Mouse (Mus musculus) hindbrain, embryonic 14.5 days (tissue): ENCODE data around the gene Gm10518. TPM values are rescaled to one million over a fixed set of nuclear protein-coding genes. Genes with fewer than 3 reads are reported as not detected.

Source experiments
- ATAC-seq: fragments of 200-750 bp; cut with Nextera tagmentation; 2 replicates; pipeline ENCODE4 v1.8.0; 2017; ENCODE audit warnings: moderate number of reproducible peaks, mild to moderate bottlenecking, moderate TSS enrichment, moderate library complexity; ENCODE audit not compliant: low FRiP score
- DNase-seq: peaks from one replicate; pipeline ENCODE4 v3.0.0-alpha.2; 2015; ENCODE audit warnings: low spot score
- H3K27ac ChIP-seq: fragments of 300-500 bp; sonication (generic); 2 replicates; pipeline ENCODE4 v1.5.1; 2014; ENCODE audit warnings: mild to moderate bottlenecking, moderate library complexity
- H3K27me3 ChIP-seq: fragments of 300-500 bp; sonication (generic); 2 replicates; pipeline ENCODE4 v1.6.1; 2014; ENCODE audit warnings: mild to moderate bottlenecking, low read length, mixed read lengths; ENCODE audit not compliant: control insufficient read depth, insufficient read depth
- H3K36me3 ChIP-seq: fragments of 300-500 bp; sonication (generic); replicated peaks from 2 replicates; pipeline ENCODE4 v1.6.1; 2014; ENCODE audit not compliant: control insufficient read depth, insufficient read depth
- H3K4me1 ChIP-seq: fragments of 300-500 bp; sonication (generic); replicated peaks from 2 replicates; pipeline ENCODE4 v1.6.1; 2014; ENCODE audit warnings: antibody characterized with exemption, low read length, mixed read lengths; ENCODE audit not compliant: control insufficient read depth, insufficient read depth
- H3K4me2 ChIP-seq: fragments of 300-500 bp; sonication (generic); replicated peaks from 2 replicates; pipeline ENCODE4 v1.6.1; 2014; ENCODE audit warnings: mild to moderate bottlenecking, moderate library complexity
- H3K4me3 ChIP-seq: fragments of 300-500 bp; sonication (generic); replicated peaks from 2 replicates; pipeline ENCODE4 v1.5.1; 2014; ENCODE audit warnings: mild to moderate bottlenecking, low read length
- H3K9ac ChIP-seq: fragments of 300-500 bp; sonication (generic); 2 replicates; pipeline ENCODE4 v1.6.1; 2014
- H3K9me3 ChIP-seq: fragments of 300-500 bp; sonication (generic); 2 replicates; pipeline ENCODE4 v1.6.1; 2016; ENCODE audit warnings: low read length; ENCODE audit not compliant: control insufficient read depth
- WGBS: fragments of 180-500 bp; shearing (Covaris S2); extraction: QIAGEN DNeasy Blood & Tissue Kit; methylation state at CpG from one replicate; pipeline ENCODE4 v1.1.7; 2014; 5-methylcytosine and 5-hydroxymethylcytosine counted together
- polyA plus RNA-seq: library from polyadenylated mRNA; unstranded; fragments of >200 nt; fragmentation: Nextera tagmentation; extraction: Ambion mirVana; gene quantifications from 2 replicates; pipeline ENCODE4 v1.2.1, GENCODE M21; 2014

The Gm10518 gene
- polyA plus RNA-seq, 1 experiment from 2014 or later = not detected

GRCm38 (mm10) chr1:179845832-179846499, 42.8 kb downstream of the Gm10518 start:
- Histone ChIP-seq H3K9ac (no peak overlapping the region), H3K4me3 (no peak overlapping the region), H3K4me2 (no peak overlapping the region), H3K9me3 (no peaks in the 10 kb centered on the region), H3K27ac (no peak overlapping the region), H3K4me1 (no peaks in the 10 kb centered on the region), H3K36me3 (no peaks in the 10 kb centered on the region), H3K27me3 (no peaks in the 10 kb centered on the region)
- DNase-seq = no peak
- ATAC-seq = no peak
- 86% methylated on average over 16 of the region's 16 CpGs for WGBS

GRCm38 (mm10) chr1:179847173-179847572, 44.0 kb downstream of the Gm10518 start:
- H3K4me2 ChIP-seq = no peak overlapping the region
- ATAC-seq = no peak
- no peak for DNase-seq
- no peaks in the 10 kb centered on the region for H3K36me3 ChIP-seq
- no peak overlapping the region for H3K9ac ChIP-seq
- 57% methylated on average over 7 of the region's 7 CpGs for WGBS
- H3K4me3 ChIP-seq = no peak overlapping the region
- no peaks in the 10 kb centered on the region for H3K9me3 ChIP-seq
- no peaks in the 10 kb centered on the region for H3K27me3 ChIP-seq
- H3K27ac ChIP-seq = no peak overlapping the region
- no peaks in the 10 kb centered on the region for H3K4me1 ChIP-seq

- peak overlapping the region; percentile 35 for H3K9ac ChIP-seq
- no peaks in the 10 kb centered on the region for H3K4me1 ChIP-seq
- ATAC-seq (peak; percentile 40; the same call in 1 of the 2 replicates), DNase-seq (peak; percentile 88)
- peak overlapping the region; percentile 55 for H3K4me2 ChIP-seq
- H3K36me3 ChIP-seq = no peaks in the 10 kb centered on the region
- 4% methylated on average over 20 of the region's 20 CpGs for WGBS
- peak overlapping the region; percentile 31 for H3K4me3 ChIP-seq
- no peaks in the 10 kb centered on the region for H3K9me3 ChIP-seq
- H3K27me3 ChIP-seq = no peaks in the 10 kb centered on the region
- H3K27ac ChIP-seq = no peak overlapping the region
These were observed 44.7 kb downstream of the Gm10518 start for GRCm38 (mm10) chr1:179847759-179848389.

GRCm38 (mm10) chr1:179853421-179853820, 50.2 kb downstream of the Gm10518 start:
- Histone ChIP-seq H3K9ac (no peak overlapping the region), H3K27ac (no peak overlapping the region), H3K4me3 (no peak overlapping the region), H3K4me2 (no peak overlapping the region), H3K4me1 (no peaks in the 10 kb centered on the region), H3K9me3 (no peaks in the 10 kb centered on the region), H3K36me3 (no peaks in the 10 kb centered on the region), H3K27me3 (no peaks in the 10 kb centered on the region)
- ATAC-seq = no peak
- no peak for DNase-seq
- WGBS = 62% methylated on average over 4 of the region's 4 CpGs

Other genes with a start within 250 kb of the Gm10518 start
- 176 and 196 TPM in 2 replicates for gene Sccpdh, start 135.2 kb upstream of the Gm10518 start, polyA plus RNA-seq
- not detected in 2 replicates for gene Kif28, start 58.1 kb upstream of the Gm10518 start, polyA plus RNA-seq
- 17.5 and 19.2 TPM in 2 replicates for gene Ahctf1, start 304 bp downstream of the Gm10518 start, polyA plus RNA-seq
- gene Cdc42bpa, start 157.1 kb downstream of the Gm10518 start, polyA plus RNA-seq = 25.0 and 27.0 TPM in 2 replicates